Mouse (Mus musculus): Measurements from ENCODE around the gene St8sia1.
A peak's percentile ranks its signal among the peaks of the same experiment; 100 is the strongest.

Gene St8sia1

DNA sequence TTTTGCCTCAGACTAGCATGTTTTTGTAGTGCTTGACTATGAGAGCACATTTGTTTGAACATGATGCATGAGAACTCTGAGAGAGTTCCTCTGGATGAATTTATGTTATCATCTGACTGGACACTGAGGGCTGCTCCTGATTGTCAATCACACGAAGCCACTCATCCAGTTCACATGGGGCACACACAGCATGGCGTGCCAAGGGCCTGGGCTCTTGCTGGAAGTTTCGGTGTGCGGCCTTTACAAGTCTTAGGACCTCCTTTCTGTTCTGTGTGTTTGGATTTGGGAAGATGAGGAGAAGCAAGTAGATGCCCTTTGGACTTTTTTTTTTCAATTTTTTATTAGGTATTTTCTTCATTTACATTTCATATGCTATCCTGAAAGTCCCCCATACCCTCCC, 100.4 kb downstream of the St8sia1 start:
- no peak for DNase-seq (ENCODE audit: low spot score)

DNA sequence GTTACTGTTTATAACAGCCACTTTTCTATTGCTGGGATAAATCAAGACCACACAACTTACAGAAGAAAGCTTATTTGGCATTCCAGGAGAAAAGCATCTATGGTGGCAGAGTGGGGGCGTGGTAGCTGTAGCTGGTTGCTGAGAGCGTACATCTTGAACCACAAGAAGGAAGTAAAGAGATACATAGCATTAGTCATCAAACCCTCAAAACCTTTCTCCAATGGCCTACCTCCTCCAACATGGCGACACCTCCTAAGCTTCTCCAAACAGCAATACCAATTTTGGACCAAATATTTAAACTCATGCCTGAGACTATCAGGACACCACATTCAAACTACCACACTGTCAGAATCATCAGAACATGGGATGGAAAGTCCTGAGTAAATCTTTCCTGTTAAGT, 102.0 kb downstream of the St8sia1 start:
- no peak for DNase-seq (ENCODE audit: low spot score)

DNA sequence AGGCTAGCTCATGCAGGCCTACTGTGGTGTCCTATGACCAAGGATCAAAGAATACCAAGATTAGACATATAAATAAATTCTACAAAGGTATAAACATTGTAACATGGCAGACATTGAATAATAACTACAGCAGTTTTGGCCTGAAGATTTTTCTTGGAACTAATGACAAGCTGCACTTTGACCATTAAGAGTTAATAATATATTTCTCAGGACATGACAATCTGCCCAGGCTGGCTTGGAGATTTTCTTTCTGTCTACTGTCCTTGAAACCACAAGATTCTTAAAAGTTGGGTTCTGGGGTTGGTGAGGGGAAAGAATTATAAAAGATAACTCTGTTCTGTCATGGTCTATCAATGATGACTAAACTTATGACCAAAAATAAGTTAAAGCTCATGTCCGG, 103.9 kb downstream of the St8sia1 start:
- DNase-seq (ENCODE audit: low spot score) = no peak

DNA sequence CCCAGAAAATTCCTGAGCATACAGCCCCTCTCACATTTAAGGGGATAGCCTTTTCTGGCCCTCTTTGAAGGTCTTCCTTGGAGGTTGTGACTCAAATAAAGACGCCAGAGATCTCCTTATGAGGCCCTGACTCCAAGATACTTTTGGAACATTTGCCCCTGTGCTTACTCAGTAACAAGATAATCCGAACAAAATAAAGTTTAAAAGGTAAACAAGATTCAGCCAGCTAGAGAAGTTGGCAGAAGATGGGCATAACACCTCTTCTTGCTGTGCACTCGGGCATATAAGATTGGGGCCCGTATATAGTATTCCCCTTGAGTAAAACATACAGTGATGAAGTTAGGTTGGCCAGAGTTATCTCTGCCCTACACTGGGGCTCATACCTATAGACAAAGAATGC, 104.3 kb downstream of the St8sia1 start:
- DNase-seq (ENCODE audit: low spot score) = no peak

DNA sequence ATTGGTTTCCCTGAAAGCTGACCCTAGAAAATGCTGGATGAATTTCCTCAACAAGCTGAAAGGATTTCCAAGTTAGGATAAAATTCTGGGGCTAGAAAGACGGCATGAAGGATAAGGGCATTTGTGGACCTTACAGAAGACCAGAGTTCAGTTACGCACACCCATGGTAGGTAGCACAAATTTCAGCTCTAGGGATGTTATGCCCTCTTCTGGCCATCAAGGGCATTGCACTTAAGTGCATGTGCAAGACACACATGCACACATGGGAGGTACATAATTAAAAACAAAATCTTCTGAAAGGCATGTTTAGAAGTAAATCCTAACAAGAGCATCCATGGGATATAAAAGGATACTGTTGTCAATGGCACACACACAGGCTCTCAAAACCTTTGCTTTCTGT, 105.3 kb downstream of the St8sia1 start:
- no peak for DNase-seq (ENCODE audit: low spot score)

DNA sequence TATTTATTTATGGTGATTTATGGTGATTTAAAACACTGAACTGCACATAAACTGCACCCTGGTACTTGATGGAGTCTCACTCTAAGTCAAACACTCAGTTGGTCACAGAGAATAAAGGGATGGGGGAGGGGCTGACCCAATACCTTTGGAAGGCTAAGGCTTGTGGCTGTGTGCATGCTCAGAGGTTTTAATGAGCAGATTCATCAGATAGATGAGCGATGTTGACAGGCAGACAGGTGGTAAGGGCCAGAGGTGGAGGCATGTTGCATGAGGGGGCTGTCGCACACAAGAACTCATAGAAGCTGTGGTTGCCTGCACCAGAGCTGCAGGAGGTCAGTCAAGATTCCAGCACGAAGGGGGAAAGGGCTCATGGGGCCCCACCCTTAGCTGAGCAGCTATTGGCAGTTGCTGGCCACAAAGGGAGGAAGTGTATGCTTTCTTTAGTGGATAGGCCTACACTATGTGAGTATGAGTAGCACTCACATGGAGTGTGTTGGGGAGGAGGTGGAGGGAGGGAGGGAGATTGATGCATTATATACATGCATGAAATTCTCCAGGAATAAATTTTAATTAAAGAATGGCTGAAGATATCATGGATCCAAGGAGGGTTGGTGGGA, 107.9 kb downstream of the St8sia1 start:
- no peak for DNase-seq (ENCODE audit: low spot score)

DNA sequence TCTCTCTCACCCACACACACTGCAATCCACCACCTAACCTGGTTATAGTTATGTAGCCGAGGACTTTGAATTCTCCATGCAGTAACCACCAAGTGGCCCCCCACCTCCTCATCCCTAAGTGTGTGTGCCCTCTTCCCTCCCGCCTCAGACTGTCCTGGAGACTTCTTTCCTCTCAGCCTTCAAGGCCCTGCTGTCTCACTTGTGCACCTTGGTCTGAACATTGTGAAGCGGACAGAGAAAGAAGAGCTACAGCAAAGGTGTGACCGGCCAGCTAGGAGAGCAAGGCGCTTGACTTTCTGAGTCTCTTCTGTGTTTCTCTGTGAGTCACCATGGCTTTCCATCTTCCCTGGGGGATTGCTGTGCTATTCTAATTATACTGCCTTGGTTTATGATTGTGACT, 108.5 kb downstream of the St8sia1 start:
- DNase-seq (ENCODE audit: low spot score) = no peak

DNA sequence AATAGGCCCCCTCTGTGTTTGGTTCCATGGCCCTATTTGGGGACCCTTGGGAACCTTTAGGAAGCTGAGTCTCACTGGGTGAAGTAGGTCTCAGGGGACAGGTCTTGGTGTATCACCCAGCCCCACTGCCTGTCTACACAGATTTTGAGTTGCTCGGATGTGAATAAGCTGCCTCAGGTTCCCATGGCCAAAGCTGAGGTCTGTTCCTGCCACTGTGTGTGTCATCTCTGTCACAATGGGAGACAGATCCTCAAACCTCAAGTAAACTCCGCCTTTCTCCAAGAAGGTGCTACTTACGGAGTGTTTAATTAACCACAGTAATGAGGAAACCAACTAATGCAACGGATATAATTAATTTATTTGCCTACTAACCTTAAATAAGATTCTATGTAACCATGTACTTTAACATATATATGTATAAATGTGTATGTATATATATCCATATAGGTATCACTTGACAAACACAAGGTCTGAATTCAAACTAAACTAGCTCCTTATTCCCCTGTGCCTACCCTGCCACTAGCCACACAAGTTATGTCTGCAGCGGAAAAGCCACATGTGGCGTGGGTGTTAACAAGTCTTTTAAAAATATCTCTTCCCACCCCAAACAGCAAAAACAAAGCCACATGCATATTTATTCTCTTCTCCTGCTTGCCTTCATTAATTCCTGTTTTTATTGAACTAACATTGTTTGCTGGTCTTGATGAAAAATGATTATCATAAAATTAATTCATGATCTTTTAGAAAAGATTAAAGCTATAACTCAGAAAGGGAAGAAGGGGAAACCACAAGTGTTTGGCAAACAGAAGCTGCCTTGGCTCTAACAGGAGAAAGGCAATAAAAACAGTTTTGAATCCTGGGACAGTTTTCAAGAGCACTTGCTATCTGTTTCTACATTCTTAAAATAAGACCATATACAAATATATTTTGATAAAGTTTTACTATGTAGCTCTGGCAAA, 111.6 kb downstream of the St8sia1 start:
- DNase-seq (ENCODE audit: low spot score) = no peak

DNA sequence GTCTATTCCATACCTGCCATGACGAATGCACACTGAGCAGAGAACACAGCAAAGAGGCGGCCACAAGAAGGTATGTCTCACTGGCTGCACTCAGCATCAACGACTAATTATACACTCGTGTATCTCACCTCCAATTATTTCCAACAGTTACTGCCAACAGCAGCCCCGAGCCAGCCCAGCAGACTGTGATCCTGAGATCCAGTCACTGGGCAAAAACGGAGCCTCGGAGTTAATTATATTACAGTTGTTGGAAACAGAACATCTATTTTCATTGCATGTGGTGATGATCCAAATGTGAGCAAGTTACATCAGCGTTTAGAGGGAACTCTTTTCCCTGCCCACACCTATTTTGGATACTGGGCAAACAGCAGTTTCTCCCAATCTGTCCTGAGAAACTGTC, 113.8 kb downstream of the St8sia1 start:
- no peak for DNase-seq (ENCODE audit: low spot score)

DNA sequence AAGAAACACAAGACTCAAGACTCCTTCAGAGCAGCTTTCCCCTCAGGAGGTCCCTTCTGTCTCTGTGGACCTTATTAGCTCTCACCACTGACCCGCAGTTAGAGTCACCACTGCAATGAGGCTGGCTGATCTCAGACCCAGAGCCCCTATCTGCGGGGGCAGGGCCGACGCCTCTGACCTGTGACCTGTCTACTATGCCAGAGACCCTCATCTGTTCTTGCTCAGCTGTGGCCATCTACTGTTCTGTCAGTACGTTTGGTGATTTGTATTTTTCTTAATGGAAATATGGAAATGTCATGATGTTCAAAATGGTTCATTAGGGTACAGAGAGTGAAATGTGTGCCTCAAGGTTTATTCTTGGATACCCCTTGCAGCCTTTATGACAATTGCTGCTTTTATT, 114.9 kb downstream of the St8sia1 start:
- no peak for DNase-seq (ENCODE audit: low spot score)

DNA sequence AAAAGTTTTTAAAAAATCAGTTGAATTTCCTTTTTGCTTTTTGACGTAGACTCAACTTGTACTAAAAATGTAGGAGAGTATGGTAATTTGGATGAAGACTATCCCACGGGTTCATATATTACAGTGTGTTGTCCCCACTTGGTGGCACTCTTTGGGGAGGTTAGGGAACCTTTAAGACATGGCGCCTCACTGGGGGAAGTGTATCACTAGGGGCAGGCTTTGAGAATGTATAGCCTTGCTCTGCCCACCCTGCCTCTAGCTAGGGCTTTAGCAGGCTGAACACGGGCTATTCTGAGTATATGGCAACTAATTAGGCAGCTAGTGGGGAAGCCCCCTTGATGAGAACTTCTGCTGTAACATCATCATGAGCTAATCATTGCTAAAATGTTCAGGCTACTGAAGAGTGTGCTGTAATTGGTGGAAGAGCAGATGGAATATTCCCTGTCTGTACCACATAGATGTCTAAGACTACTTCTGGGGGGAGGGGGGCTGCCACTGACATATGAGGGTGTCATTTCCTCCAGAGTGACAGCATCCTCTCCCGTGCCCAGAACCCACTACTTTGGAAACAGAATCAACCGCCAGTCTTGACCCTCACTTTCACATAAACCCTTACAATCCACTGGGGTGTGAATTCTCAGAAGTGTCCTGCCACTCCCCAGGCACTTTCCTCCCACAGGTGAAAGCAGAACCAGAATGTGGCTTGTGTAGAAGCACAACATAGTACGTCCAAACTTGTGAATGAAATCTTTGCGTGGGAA, 116.2 kb downstream of the St8sia1 start:
- no peak for DNase-seq (ENCODE audit: low spot score)

DNA sequence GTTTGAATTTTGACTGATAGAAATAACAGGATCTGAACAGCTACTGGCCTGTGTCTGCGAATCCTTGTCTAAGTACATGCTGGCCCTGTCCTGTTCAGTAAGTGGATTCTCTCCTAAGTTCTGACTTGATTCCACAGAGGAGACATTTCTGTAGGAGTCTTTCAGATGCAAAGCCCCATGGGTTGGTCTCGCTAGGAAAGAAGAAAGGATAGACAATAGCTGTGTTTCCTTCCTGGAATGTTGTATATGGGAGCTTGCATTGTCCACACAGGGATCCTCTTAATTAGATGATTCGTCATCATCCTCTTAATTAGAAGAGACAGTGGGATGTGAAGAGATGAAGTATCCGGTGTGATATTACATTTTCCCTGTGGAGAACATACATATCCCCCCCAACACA, 117.4 kb downstream of the St8sia1 start:
- no peak for DNase-seq (ENCODE audit: low spot score)

DNA sequence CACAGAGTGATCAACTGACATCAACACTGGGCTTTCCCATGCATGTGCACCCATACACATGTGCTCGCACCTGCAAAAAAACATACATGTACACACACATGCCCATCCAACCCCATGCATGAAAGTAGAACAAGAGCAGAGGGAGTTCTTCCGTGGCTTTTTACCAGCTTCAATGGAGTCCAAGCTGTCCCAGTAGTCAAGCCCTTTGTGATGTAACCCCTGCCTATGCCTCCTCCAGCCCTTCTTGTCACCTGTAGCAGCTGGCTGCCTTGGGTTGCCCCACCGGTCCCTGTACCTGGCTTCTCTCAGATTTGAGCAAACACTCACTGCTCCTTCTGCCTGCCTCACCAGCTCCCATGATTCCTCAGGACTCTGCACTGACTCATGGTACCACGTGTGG, 119.2 kb downstream of the St8sia1 start:
- no peak for DNase-seq (ENCODE audit: low spot score)

DNA sequence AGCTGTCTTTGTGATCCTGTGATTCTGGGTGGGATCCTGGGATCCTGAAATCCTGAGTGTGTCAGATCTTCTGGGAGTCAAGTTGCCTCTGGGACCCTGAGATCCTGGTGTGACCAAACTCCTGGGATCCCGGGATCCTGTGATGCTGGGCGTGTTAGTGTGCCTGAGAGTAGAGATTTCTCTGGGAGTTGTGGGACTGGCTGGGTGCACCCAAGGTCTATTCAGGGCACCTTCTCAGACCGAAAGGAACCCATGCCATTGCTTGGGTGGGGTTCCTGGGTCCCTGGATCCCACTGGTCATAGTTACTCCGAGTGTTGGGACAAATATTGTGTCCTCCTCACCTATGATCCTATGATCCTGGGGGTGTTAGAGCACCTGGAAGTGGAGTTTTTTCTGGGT, 120.2 kb downstream of the St8sia1 start:
- no peak for DNase-seq (ENCODE audit: low spot score)

DNA sequence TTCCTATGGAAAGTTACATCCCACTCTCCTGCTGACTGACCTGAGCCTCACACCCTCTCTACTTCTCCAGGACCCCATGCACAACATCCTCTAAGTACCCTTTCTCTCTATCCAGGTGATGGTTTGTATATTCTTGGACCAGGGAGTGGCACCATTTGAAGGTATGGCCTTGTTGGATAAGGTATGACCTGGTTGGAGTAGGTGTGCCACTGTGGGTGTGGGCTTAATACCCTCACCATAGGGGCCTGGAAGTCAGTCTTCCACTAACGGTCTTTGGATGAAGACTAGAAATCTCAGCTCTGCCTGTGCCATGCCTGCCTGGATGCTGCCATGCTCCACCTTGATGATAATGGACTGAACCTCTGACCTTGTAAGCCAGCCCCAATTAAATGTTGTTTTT, 125.8 kb downstream of the St8sia1 start:
- DNase-seq (ENCODE audit: low spot score) = no peak

DNA sequence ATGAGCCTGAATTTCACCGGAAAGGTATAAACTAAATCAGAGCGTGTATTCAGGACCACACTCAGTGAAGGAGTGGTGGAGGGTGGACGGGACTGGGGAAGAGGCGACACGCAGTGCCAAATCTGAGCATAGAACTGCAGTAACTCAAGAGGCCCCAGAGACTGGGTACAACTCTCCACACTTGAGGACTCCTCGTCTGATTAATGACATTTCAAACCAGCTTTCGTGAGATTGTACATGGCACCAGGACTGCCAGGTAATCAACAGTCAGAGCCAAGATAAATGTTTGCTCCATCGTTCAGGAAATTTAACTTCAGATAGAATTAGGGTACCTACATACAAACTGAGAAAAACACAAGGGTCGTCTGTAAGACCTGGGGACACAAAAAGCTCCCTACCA, 126.9 kb downstream of the St8sia1 start:
- no peak for DNase-seq (ENCODE audit: low spot score)

DNA sequence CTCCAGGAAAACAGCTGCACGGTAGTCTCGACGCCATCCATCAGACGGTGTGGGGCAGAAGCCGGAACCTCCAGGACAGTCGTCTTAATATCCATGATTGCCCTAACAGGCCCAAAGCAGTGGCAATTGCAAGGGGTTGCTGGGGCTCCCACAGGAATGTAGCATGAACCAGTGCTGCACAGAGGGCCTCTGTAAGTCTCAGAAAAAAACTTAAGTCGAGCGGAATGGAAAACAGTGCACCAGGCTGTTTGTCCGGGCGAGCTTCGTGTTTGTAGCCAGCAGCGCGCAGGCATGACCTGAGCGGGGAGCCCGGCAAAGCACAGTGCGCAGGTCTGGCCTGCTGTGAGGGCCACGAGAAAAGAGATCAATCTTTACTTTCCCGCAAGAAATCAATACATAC, 128.5 kb downstream of the St8sia1 start:
- DNase-seq (ENCODE audit: low spot score) = no peak

DNA sequence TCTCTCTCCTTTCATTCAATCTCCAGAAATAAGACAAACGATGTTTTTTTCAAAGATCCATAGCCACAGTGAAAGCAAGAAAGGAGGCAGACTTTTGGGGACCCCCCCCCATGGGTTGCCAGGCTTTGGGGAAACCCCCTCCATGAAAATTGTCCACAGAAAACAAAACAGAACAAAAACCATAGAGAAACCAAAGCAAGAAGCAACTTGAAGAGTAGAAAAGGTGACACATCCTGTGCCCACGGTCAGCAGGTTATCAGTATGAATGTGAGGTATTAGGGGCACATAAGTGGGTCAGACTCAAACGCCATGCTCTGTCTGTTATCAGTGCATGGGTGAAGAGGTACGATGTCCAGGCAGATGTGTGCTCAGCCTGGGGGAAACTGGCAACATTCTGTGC, 129.3 kb downstream of the St8sia1 start:
- no peak for DNase-seq (ENCODE audit: low spot score)

DNA sequence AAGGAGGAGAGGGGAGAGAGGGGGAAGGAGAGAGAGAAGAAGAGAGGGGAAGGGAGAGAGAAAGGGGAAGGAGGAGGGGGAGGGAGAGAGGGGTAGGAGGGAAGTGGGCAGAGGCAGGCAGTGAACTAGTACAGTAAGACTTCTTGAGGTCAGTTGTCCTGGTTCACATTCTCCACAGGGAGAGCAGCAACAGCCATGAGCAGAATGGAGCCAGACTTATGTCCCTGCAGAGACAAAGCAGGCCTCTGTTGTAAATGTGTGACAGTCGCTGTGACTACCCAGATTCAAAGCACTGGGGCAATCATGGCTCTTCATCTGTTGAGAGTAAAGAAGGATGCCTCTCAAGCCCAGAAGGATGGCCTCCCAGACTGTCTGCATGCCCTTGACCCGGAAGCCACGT, 132.5 kb downstream of the St8sia1 start:
- DNase-seq (ENCODE audit: low spot score) = no peak

DNA sequence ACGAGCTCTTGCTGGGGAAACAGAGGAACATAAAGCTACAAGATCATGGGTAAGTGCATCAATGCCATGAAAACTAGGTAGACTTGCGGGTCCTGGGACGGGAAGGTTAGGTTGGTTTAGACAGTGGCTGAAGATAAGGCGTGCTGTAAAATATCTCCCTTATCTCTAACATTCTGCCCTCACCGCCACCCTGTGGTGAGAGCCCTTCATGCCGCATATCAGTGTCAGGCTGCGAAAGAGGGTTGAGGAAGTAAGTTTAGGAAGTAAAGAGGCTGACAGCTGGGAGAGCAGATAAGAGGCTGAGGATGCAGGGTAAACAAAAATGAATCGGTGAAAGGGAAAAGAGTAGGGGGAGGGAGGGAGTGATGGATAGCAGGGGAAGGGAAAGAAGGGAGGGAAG, 133.0 kb downstream of the St8sia1 start:
- DNase-seq (ENCODE audit: low spot score) = peak; percentile 22

DNA sequence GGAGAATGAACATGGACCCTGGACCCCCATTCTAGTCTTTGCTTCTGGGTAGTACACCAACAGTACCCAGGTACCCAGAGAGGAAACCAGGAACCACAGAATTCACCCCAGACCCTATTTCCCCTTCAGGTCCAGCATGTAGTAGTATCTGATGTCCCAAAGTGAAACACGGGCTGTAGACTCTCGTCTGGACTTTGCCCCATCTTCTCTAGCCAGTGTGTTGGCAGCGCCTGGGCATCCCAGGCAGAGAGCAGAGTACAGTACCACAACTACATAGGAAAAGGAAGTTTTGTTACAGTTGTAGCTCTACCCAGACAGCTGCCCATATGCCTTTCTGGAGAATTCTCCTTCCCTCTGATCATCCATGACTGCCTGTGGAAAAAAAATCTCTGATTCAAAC, 134.0 kb downstream of the St8sia1 start:
- no peak for DNase-seq (ENCODE audit: low spot score)

DNA sequence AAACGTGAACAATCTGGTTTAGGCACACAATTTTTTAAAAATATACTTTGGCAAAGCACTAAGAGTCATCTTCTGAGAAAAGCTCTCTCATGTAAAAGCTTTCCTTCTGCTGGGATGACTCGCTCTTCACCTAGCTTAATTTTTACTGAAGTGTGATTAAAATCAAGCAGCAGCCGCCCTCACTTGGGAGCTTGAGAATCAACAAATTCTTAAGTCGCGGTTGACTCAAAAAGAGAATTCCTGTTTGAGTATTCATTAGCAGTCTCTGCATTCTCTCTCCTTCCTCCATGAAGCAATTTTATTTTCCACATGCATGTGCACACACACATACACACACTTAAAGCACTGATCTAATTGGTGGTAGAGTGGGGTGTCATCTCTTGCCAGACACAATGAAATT, 138.8 kb downstream of the St8sia1 start:
- no peak for DNase-seq (ENCODE audit: low spot score)
